Mouse (Mus musculus): ENCODE measurements around the gene H13.

H13 gene

GRCm38 (mm10) chr2:152703596-152704255, 34.5 kb downstream of the H13 start:
- no peak for DNase-seq (ENCODE audit: low spot score)

DNA sequence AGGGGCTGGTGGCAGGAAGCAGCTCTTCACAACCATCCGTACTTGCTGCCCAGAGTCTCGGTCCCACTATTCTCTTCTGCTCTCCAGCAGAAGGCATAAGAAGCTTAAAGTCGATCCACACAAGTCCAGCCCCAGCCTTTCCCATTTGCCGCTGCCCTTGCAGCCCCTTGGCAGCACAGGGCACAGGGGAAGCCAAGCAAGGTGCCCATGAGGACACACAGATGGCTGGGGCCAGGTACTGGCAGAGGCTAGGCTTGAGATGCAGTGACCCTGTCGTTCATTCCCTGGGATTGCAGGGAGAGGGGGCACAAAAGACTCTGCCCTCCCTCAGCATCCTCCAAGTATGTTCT, 35.0 kb downstream of the H13 start:
- no peak for DNase-seq (ENCODE audit: low spot score)

DNA sequence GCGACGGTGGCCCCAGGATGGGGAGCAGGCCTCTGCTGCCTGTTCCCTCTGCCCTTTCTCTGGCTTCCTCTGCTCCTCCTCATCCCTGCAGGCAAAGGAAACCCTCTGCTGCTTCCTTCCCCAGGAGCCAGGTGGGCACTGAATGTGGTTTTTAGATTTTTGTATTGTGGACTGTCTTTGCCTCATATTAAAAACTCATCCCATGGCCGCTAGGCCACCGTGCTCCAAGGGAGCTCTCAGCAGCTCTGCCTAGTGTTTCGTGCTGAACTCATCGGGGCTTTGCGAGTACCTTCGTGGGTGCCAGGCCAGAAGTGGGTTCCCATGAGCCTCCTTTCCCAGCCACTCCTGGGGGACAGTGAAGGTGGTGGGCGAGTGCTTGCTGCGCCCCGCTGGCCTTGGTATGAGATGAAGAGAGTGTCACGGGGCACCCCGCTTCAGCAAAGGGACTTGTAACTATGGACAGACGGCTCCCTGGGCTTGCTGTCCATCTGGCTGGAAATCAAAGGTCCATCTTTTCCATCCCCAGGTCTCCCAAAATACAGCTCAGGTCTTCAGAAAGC, 35.6 kb downstream of the H13 start:
- DNase-seq (ENCODE audit: low spot score): no peak

GRCm38 (mm10) chr2:152705993-152706571, 36.8 kb downstream of the H13 start:
- DNase-seq (ENCODE audit: low spot score): no peak

DNA sequence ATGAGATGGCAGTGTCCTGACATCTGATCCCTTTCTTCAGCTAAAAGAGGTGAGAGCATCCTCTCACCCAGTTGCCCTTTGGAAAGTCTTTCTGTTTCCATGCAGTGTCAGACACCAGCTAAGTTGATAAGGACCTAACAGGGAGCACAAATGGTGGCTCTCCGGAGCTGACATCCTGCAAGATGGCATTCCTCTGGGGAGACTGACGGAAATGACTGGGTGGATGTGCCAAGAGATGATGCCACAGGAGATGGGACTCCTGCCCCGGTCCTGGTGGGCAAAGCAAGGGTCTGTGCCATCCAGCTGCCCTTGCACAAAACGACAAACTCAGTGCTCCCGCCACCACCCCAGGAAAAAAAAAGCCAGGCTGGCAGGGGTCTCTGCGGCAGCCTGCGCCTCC, 37.9 kb downstream of the H13 start:
- DNase-seq (ENCODE audit: low spot score): no peak

DNA sequence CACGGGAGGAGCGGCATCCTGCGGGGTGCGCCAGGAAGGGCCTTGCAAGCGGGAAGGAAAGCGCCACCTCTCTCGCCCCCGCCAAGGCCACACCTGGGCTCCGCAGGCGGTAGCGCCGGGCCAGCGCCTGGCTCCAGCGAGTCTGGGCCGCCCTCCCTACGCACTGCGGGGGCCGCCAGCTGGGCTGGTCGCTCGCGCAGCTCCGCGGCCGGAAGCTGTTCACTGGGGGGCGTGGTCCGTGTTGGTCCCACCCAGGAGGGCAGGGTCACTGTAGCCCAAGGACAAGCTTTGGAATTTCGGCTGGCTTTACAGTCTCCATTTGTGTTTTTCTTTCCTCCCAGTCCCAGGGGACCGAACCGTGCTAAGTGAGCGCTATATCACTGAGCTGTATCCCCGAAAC, 38.4 kb downstream of the H13 start:
- DNase-seq (ENCODE audit: low spot score): peak; percentile 58

- no peak for DNase-seq (ENCODE audit: low spot score)
These were observed 39.8 kb downstream of the H13 start for GRCm38 (mm10) chr2:152709066-152709465.

- no peak for DNase-seq (ENCODE audit: low spot score)
These were observed 47.0 kb downstream of the H13 start for GRCm38 (mm10) chr2:152716241-152716772.

DNA sequence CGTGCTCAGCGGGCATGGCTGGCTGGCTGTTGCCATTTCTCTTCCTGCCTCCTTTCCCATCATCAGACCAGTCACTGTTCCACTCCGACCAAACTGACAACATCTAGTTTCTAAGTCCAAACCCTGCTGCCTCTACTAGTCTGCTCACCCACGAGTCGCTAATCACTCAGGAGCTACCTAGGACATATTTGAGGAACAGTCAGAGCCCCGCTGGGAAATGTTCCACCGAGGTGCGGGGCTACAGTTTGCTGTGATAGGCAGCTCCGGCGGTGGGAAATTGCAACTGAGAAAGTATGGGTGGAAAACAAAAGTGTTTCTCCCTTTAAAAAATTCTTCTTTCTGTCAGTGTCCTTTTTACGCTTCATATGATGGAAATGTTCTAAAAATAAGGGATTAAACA, 48.4 kb downstream of the H13 start:
- DNase-seq (ENCODE audit: low spot score): no peak

GRCm38 (mm10) chr2:152718076-152718475, 48.8 kb downstream of the H13 start:
- DNase-seq (ENCODE audit: low spot score): no peak

- DNase-seq (ENCODE audit: low spot score): no peak
These were observed 54.5 kb downstream of the H13 start for GRCm38 (mm10) chr2:152723651-152724331.

DNA sequence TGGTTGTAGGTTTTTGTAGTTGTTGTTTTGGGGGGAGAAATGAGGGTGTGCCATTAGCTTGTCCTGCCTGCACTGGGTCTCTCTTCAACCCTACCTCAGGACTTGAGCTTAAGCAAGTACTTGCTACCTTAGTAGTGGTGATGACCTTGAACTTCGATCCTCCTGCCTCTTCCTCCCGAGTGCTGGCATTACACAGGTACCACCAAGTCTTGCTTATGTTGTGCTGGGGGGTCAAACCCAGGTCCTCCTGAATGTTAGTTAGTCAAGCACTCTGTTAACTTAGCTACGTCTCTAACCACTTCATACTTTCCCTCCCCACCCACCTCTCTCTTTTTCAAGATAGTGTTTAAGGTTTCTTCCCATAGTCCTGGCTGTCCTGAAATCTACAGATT, 55.1 kb downstream of the H13 start:
- no peak for DNase-seq (ENCODE audit: low spot score)

- DNase-seq (ENCODE audit: low spot score): no peak
These were observed 56.0 kb downstream of the H13 start for GRCm38 (mm10) chr2:152725178-152725750.

GRCm38 (mm10) chr2:152726213-152726612, 57.0 kb downstream of the H13 start:
- DNase-seq (ENCODE audit: low spot score): no peak

DNA sequence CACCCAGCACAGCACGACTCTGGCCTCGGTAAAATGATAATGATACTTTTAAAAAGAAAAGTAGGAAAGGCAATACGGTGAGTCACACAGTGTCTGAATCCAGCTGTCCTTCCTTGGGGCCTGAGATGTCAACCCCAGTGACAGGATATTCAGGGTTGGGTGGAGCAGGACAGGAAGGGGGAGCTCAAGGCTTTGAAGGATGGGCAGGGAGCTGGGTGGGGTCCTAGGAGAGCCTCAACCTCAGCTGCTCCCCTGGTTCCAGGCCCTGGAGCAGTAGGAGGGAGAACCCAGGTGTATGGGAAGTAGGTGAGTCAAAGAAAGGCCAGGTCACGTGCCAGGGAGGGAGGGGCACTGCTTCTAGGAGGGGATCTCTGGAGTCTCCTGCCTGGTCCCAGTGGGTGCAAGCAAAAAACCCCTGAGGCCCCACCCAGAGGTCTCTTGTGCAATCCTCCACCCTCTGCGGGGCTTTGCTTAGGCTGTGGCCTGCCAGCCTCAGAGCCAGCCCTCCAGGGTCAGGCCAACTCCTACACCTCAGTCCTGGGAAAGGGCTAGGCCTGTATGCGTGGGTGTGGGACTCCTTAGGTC, 57.6 kb downstream of the H13 start:
- no peak for DNase-seq (ENCODE audit: low spot score)

DNA sequence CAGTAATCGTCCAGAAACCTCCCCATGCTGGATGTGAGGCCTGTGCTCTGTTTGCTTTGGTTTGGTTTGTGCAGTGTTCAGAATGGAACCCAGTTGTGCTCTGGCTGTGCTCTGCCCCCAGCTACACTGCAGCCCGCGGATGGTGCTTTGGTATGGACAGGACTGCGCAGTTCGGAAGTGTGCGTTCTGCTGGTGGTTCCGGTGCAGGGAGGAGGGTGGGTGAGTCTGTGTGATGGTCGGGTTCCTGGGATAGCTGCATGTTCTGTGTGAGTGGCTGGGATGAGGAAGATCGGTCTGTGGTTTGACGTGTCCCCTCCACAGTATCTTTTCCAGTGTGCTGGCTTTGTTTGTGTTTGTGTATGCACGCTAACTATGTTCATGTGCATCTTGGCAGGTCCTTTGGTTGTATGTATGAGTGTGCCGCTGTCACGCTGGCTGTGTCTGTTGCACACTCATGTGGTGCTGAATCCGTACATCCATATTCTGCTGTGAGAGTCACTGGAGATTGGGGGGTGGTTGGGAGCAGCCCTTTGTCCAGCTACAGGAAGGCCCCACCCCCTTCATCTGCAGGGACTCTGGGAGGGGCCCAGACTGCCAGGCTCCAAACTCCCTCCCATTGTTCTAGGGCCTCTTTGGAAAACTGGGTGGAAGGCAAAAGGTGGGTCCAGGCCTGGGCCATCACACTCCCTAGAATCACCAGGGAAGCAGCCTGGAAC, 58.7 kb downstream of the H13 start:
- DNase-seq (ENCODE audit: low spot score): no peak

DNA sequence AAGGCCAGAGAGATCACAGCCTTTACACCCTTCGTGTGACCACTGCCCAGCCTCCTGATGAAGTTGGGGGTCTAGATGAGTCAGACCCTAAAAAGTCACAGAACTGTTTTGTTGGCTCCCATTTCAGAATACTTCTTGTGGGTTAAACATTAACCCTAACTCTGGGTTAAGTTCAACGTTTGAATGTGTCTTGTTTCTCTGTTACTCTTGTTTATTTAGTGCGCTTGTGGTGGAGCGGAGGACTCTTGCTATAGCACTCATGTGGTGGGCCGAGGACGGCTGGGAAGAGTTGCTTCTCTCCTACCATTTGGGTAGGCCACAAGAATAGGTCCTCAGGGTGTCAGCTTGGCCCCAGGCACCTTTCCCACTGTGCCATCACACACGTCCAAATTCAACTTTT, 59.3 kb downstream of the H13 start:
- no peak for DNase-seq (ENCODE audit: low spot score)

GRCm38 (mm10) chr2:152729013-152729635, 59.9 kb downstream of the H13 start:
- no peak for DNase-seq (ENCODE audit: low spot score)

DNA sequence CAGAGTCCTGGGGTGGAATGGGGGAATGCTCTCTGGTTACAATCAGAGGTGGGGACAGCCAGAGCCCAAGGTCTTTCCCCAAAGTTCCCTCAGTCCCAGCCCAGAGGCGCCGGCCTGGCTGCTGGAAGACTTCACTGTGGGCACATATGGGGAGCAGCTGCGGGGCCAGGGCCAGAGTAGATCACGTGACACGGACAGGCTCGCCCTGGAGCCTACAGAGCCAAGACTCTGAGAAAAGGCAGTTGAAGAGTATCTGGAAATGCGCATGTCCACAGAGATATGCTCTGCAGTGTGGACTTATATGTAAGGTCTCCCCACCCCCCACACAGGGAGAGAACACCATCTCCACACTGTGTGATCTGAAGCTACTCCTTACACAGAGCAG, 60.4 kb downstream of the H13 start:
- DNase-seq (ENCODE audit: low spot score): no peak

GRCm38 (mm10) chr2:152733201-152733600, 63.9 kb downstream of the H13 start:
- DNase-seq (ENCODE audit: low spot score): no peak

- DNase-seq (ENCODE audit: low spot score): no peak
These were observed 65.2 kb downstream of the H13 start for GRCm38 (mm10) chr2:152734501-152734900.

Data from left cerebral cortex, adult 11 months (tissue).